Mouse (Mus musculus) stomach, embryonic 15.5 days (tissue): ENCODE data around the gene H2-Q10. TPM values are rescaled to one million over a fixed set of nuclear protein-coding genes. Genes with fewer than 3 reads are reported as not detected.
"Not testable (repeated sequence)": the region's sequence is repeated elsewhere in the genome, so short reads cannot be mapped to it uniquely, and the experiment has no call there.

Experiments
- ATAC-seq: fragments of 200-750 bp; cut with Nextera tagmentation; 2 replicates; pipeline ENCODE4 v1.8.0; 2017; ENCODE audit warnings: low read depth, moderate number of reproducible peaks, moderate TSS enrichment; ENCODE audit not compliant: insufficient read depth, low FRiP score
- H3K27ac ChIP-seq: fragments of 300-500 bp; sonication (generic); 2 replicates; pipeline ENCODE4 v1.5.1; 2015; ENCODE audit warnings: mild to moderate bottlenecking, inconsistent platforms
- H3K27me3 ChIP-seq: fragments of 300-500 bp; sonication (generic); replicated peaks from 2 replicates; pipeline ENCODE4 v1.6.1; 2015; ENCODE audit warnings: inconsistent platforms
- H3K36me3 ChIP-seq: fragments of 300-500 bp; sonication (generic); 2 replicates; pipeline ENCODE4 v1.6.1; 2015; ENCODE audit warnings: inconsistent platforms
- H3K4me1 ChIP-seq: fragments of 300-500 bp; sonication (generic); 2 replicates; pipeline ENCODE4 v1.6.1; 2015; ENCODE audit warnings: inconsistent platforms
- H3K4me2 ChIP-seq: fragments of 300-500 bp; sonication (generic); 2 replicates; pipeline ENCODE4 v1.6.1; 2015; ENCODE audit warnings: mild to moderate bottlenecking, inconsistent platforms
- H3K4me3 ChIP-seq: fragments of 300-500 bp; sonication (generic); replicated peaks from 2 replicates; pipeline ENCODE4 v1.5.1; 2015; ENCODE audit warnings: inconsistent platforms
- H3K9ac ChIP-seq: fragments of 300-500 bp; sonication (generic); 2 replicates; pipeline ENCODE4 v1.6.1; 2015; ENCODE audit warnings: inconsistent platforms
- H3K9me3 ChIP-seq: fragments of 300-500 bp; sonication (generic); 2 replicates; pipeline ENCODE4 v1.6.1; 2016; ENCODE audit warnings: inconsistent platforms
- WGBS: fragments of 180-500 bp; shearing (Covaris S2); methylation state at CpG from one replicate; pipeline ENCODE4 v1.1.7; 2015; 5-methylcytosine and 5-hydroxymethylcytosine counted together
- polyA plus RNA-seq: library from polyadenylated mRNA; unstranded; fragments of >200 nt; fragmentation: Nextera tagmentation; extraction: Ambion mirVana; gene quantifications from 2 replicates; pipeline ENCODE4 v1.2.1, GENCODE M21; 2015

The H2-Q10 gene
- 16.3 and 29.3 TPM in 2 replicates for polyA plus RNA-seq

DNA sequence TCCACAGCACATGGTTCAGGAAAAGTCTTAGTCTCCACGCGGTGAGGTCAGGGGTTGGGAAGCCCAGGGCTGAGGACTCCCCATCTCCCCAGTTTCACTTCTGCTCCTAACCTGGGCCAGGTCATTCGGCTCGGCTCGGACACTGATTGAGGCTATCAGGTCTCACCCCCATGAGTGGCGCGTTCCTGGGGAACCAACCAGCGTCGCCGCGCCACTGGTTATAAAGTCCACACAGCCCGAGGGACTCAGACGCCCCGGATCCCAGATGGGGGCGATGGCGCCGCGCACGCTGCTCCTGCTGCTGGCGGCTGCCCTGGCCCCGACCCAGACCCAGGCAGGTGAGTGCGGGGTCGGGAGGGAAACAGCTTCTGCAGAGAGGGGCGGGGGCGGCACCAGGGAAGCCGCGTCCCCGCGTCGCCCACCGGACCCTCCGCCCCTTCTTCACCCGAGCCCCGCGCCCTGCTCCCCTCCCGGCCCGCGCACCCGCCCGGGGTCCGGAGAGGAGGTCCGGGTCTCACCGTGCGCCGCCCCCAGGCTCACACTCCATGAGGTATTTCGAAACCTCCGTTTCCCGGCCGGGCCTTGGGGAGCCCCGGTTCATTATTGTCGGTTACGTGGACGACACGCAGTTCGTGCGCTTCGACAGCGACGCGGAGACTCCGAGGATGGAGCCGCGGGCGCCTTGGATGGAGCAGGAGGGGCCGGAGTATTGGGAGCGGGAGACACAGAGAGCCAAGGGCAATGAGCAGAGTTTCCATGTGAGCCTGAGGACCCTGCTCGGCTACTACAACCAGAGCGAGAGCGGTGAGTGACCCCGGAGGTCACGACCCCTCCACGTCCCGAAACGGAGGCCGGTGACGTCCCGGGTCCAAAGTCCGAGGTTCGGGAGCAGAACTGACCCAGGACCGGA lies at the start of gene H2-Q10:
Gene H2-Q10, plus strand, starts transcription at position 248 of the 910 bp plus-strand sequence.
- Histone ChIP-seq H3K4me2 (peak within 1 kb of the TSS; percentile 86), H3K27me3 (peaks cover 20% of the 10 kb centered on the region), H3K4me3 (peak within 1 kb of the TSS; percentile 42), H3K27ac (no peak within 1 kb of the TSS), H3K36me3 (no peaks in the 10 kb centered on the region), H3K9ac (no peak within 1 kb of the TSS), H3K4me1 (peaks cover 11% of the 10 kb centered on the region; the same call in 1 of the 2 replicates), H3K9me3 (no peaks in the 10 kb centered on the region)
- peak; percentile 56; the same call in 1 of the 2 replicates for ATAC-seq
- 1% methylated on average over 74 of the region's 80 CpGs for WGBS

DNA sequence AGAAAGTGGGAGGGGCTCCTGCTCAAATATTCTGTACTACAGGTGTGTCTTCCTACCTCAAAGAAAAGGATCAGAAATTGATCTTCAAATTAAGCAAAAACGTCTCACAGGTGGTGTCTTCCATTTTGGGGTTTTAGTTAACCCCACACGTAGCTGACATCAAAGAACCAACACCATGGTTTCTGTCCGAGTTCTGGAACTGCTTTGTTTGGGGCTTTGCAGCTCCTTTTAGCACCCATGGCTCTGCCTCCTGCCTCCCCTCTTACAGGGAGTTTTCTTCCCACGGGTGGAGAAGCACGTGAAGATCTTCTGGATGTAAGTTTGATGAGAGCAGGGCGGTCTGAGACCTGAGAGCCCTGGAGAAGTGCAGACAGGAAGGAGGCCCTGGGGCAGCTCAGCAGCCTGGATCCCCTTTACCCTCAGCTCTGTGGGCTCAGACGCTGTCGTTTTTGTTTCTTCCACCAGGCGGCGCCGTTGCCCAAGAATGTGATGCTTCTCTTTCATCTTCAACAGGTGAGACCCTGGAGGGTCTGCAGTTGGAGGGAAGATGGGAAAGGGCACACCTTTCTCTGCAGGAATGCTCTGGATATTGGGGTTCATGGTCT lies 49.6 kb upstream of the H2-Q10 start:
- not testable (repeated sequence) for ATAC-seq, H3K9ac ChIP-seq
- 16% methylated on average over 11 of the region's 11 CpGs for WGBS

GRCm38 (mm10) chr17:35421331-35421730 lies 48.6 kb upstream of the H2-Q10 start:
- H3K27me3 ChIP-seq = peaks cover 19% of the 10 kb centered on the region
- not testable (repeated sequence) for ATAC-seq, H3K4me1 ChIP-seq, H3K9ac ChIP-seq, H3K4me2 ChIP-seq, H3K9me3 ChIP-seq, H3K27ac ChIP-seq, H3K4me3 ChIP-seq, H3K36me3 ChIP-seq
- 87% methylated on average over 4 of the region's 4 CpGs for WGBS

More for the DNA sequence above, 49.6 kb upstream of the H2-Q10 start:
- H3K27ac ChIP-seq, H3K36me3 ChIP-seq, H3K4me3 ChIP-seq, H3K9me3 ChIP-seq, H3K4me1 ChIP-seq, H3K4me2 ChIP-seq: not testable (repeated sequence)
- peaks cover 13% of the 10 kb centered on the region; the same call in 1 of the 2 replicates for H3K27me3 ChIP-seq

GRCm38 (mm10) chr17:35422360-35422759 lies 47.5 kb upstream of the H2-Q10 start:
- not testable (repeated sequence) for H3K4me1 ChIP-seq, H3K36me3 ChIP-seq, H3K27ac ChIP-seq, ATAC-seq, H3K9me3 ChIP-seq, H3K9ac ChIP-seq, H3K4me2 ChIP-seq, H3K4me3 ChIP-seq
- WGBS = 88% methylated on average over 5 of the region's 5 CpGs
- peaks cover 19% of the 10 kb centered on the region for H3K27me3 ChIP-seq

DNA sequence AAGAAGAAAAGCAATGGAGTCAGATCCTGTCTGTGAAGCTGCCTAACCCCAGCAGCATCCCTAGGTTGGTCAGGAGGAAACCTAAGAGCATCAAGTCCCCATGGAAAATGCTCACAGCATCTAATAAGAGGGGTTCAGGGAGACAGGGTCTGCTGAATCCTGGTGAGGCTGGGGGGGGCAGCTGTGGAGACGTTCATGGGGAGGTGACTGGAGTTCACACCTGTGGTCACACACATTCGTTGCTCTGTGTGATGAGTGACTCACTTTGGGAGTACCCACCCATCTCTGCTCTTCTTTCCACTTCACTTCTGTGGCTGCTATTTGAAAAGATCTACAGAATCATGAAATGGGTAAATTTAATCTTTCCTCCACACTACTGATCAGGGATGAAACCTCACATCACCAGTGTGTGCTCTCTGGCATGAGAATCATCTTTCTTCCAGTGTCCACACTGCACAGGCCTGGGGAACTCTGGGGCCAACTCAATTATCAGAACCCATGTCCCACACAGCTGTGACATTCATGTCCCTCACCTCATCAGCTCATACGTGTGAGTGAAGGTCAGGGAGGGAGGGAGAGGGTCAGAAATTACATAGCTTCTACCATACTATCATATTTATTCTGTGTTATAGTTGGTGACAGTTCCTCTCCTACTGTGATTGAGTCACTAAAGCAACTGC lies 46.6 kb upstream of the H2-Q10 start:
- H3K27ac ChIP-seq, ATAC-seq, H3K36me3 ChIP-seq, H3K9ac ChIP-seq, H3K4me3 ChIP-seq, H3K9me3 ChIP-seq, H3K4me1 ChIP-seq, H3K4me2 ChIP-seq: not testable (repeated sequence)
- WGBS = 57% methylated on average over 3 of the region's 3 CpGs
- H3K27me3 ChIP-seq = peaks cover 19% of the 10 kb centered on the region

DNA sequence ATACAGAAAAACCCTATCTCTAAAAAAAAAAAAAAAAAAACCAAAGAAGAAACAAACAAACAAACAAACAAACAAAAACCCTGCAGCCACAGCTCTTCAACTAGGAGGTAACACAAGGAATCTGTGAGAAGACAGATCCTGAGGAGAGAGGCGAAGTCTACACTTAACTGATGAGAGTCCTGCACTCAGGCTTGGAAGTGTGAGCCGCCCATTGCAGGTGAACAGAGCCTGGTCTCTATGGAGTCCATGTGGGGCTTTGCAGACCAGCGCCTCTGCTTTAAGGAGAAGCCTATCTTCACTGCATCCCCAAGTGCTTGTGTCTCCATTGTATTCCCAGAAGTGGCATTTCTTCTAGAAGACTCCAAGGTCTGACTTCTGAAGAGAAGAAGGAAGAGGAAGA lies 45.8 kb upstream of the H2-Q10 start:
- not testable (repeated sequence) for H3K36me3 ChIP-seq, H3K9ac ChIP-seq, ATAC-seq, H3K4me3 ChIP-seq, H3K27ac ChIP-seq, H3K4me1 ChIP-seq, H3K9me3 ChIP-seq, H3K4me2 ChIP-seq
- WGBS = 86% methylated on average over 3 of the region's 3 CpGs
- H3K27me3 ChIP-seq = peaks cover 19% of the 10 kb centered on the region

DNA sequence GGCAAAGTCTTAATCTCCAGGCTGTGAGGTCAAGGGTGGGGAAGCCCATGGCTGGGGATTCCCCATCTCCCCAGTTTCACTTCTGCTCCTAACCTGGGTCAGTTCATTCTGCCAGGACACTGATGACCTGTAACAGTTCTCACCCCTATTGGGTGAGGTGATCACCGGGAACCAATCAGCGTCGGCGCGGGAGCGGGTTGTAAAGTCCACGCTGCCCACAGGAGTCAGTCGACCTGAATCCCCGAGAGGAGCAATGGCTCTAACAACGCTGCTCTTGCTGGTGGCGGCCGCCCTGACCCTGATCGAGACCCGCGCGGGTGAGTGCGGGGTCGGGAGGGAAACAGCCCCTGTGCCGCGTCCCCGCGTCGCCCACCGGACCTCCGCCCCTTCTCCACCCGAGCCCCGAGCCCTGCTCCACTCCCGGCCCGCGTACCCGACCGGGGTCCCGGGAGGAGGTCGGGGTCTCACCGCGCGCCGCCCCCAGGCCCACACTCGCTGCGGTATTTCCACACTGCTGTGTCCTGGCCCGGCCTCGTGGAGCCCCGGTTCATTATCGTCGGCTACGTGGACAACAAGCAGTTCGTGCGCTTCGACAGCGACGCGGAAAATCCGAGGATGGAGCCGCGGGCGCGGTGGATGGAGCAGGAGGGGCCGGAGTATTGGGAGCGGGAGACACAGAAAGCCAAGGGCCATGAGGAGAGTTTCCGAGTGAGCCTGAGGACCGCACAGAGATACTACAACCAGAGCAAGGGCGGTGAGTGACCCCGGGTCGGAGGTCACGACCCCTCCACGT lies 45.1 kb upstream of the H2-Q10 start, which contains the start of gene H2-Q6:
Gene H2-Q6, plus strand, starts transcription at position 227 of the 793 bp plus-strand sequence.
- peak within 1 kb of the TSS; percentile 69 for H3K4me2 ChIP-seq
- not testable (repeated sequence) for H3K9ac ChIP-seq, H3K27ac ChIP-seq, H3K36me3 ChIP-seq, H3K4me1 ChIP-seq, H3K9me3 ChIP-seq
- peak within 1 kb of the TSS; percentile 36 for H3K4me3 ChIP-seq
- peak; percentile 73; the same call in 1 of the 2 replicates for ATAC-seq
- H3K27me3 ChIP-seq = peaks cover 22% of the 10 kb centered on the region
- 2% methylated on average over 57 of the region's 66 CpGs for WGBS

- H3K9ac ChIP-seq, H3K27ac ChIP-seq, H3K4me1 ChIP-seq, H3K9me3 ChIP-seq, H3K36me3 ChIP-seq: not testable (repeated sequence)
- ATAC-seq = peak; percentile 49; the same call in 1 of the 2 replicates
- Histone ChIP-seq H3K27me3 (peaks cover 22% of the 10 kb centered on the region), H3K4me3 (peak overlapping the region; percentile 36), H3K4me2 (peak overlapping the region; percentile 69)
- WGBS = 16% methylated on average over 28 of the region's 28 CpGs
Measured at GRCm38 (mm10) chr17:35425474-35425873, 44.4 kb upstream of the H2-Q10 start.

GRCm38 (mm10) chr17:35428883-35429282 lies 41.0 kb upstream of the H2-Q10 start:
- peaks cover 16% of the 10 kb centered on the region for H3K27me3 ChIP-seq
- not testable (repeated sequence) for H3K4me1 ChIP-seq, H3K4me2 ChIP-seq, H3K4me3 ChIP-seq, H3K27ac ChIP-seq, H3K9ac ChIP-seq, H3K9me3 ChIP-seq, ATAC-seq, H3K36me3 ChIP-seq
- 84% methylated on average over 6 of the region's 6 CpGs for WGBS

- not testable (repeated sequence) for H3K9me3 ChIP-seq, H3K4me3 ChIP-seq, ATAC-seq, H3K36me3 ChIP-seq, H3K27ac ChIP-seq, H3K27me3 ChIP-seq, H3K9ac ChIP-seq, H3K4me2 ChIP-seq, H3K4me1 ChIP-seq
- 88% methylated on average over 6 of the region's 6 CpGs for WGBS
Measured at GRCm38 (mm10) chr17:35430671-35431070, 39.2 kb upstream of the H2-Q10 start.

DNA sequence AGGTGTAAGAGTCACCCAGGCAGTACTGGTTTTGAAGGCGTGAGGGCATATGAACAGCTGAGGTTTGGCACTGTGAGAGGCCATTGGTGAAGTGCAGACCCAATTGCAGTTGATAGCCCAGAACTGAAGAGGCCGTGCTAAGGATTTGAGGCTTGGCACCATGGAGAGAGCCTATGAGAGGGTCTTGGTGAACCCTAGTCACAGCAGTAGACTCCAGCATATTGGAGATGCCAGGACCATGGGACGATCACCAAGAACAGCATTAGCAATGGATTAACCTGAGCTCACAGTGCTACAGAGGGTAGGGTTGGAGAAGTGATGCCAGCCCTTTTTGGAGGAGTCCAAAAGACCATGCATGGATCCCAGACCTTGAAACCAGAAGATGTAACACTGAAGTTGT lies 37.7 kb upstream of the H2-Q10 start:
- 84% methylated on average over 3 of the region's 3 CpGs for WGBS
- not testable (repeated sequence) for H3K4me1 ChIP-seq, H3K27me3 ChIP-seq, H3K9me3 ChIP-seq, H3K36me3 ChIP-seq, H3K9ac ChIP-seq, H3K4me3 ChIP-seq, H3K27ac ChIP-seq, ATAC-seq, H3K4me2 ChIP-seq
